Mouse (Mus musculus) layer of hippocampus, adult 2 months (tissue): ENCODE results near the gene C1qtnf4. TPM values are rescaled to one million over a fixed set of nuclear protein-coding genes. Genes with fewer than 3 reads are reported as not detected.
"Not testable (repeated sequence)": the region's sequence is repeated elsewhere in the genome, so short reads cannot be mapped to it uniquely, and the experiment has no call there.

Source experiments
- DNase-seq, 2 experiments: peaks; one replicate each; pipeline ENCODE4 v3.0.0; 2022; ENCODE audit warnings: low spot score in 2 of 2
- H3K27ac ChIP-seq: fragments of 200-600 bp; 2 replicates; pipeline ENCODE4 v1.8.1; 2022
- H3K4me3 ChIP-seq: fragments of 200-600 bp; 2 replicates; pipeline ENCODE4 v1.8.1; 2022; ENCODE audit warnings: mild to moderate bottlenecking
- CTCF ChIP-seq: fragments of 200-600 bp; conservative IDR thresholded peaks from 2 replicates; pipeline ENCODE4 v1.8.1; 2022; ENCODE audit warnings: antibody characterized with exemption, mild to moderate bottlenecking, moderate library complexity
- total RNA-seq, 2 experiments: library from RNA; stranded (reverse); gene quantifications; 2 replicates each; pipeline ENCODE4 v1.2.3; 2021

C1qtnf4 gene
- total RNA-seq, 2 experiments from 2014 or later: 184 to 200 TPM

DNA sequence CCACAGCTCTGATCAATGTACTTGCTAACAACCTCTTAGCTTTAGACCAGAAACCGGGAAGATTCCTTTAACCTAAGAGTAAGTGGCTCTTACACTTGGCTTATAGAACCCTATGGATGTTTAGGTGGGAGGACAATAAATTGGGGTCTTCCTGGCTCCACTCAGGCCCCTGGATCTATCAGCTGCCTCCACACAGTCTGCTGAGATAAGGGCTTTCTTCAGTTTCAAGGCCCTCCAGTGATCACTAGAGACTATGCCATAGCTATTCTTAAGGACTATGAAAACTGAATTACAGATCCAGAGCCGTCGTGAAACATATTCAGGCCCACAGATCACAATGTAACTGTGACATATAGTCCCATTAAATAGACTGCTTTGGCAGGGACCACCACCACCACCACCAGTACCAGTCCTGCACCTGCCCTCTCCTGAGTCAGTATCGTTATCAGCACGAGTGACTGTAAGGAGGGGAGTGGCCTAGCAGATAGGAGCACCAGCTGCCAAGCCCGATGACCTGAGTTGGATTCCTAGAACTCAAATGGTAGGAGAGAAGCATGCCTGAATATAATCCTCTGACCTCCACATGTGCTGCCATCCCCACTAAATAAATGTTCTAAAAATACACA, 8.1 kb downstream of the C1qtnf4 start:
- peak overlapping the region; percentile 36; the same call in 1 of the 2 replicates for H3K27ac ChIP-seq
- TF ChIP-seq CTCF: no peak
- DNase-seq: no peak
- no peak overlapping the region for H3K4me3 ChIP-seq

GRCm38 (mm10) chr2:90894299-90894677, 8.6 kb downstream of the C1qtnf4 start:
- not testable (repeated sequence) for H3K27ac ChIP-seq, H3K4me3 ChIP-seq, DNase-seq

GRCm38 (mm10) chr2:90903398-90903797, 17.7 kb downstream of the C1qtnf4 start:
- Histone ChIP-seq H3K4me3 (peak overlapping the region; percentile 78), H3K27ac (peak overlapping the region; percentile 97)
- TF ChIP-seq CTCF: no peak

DNA sequence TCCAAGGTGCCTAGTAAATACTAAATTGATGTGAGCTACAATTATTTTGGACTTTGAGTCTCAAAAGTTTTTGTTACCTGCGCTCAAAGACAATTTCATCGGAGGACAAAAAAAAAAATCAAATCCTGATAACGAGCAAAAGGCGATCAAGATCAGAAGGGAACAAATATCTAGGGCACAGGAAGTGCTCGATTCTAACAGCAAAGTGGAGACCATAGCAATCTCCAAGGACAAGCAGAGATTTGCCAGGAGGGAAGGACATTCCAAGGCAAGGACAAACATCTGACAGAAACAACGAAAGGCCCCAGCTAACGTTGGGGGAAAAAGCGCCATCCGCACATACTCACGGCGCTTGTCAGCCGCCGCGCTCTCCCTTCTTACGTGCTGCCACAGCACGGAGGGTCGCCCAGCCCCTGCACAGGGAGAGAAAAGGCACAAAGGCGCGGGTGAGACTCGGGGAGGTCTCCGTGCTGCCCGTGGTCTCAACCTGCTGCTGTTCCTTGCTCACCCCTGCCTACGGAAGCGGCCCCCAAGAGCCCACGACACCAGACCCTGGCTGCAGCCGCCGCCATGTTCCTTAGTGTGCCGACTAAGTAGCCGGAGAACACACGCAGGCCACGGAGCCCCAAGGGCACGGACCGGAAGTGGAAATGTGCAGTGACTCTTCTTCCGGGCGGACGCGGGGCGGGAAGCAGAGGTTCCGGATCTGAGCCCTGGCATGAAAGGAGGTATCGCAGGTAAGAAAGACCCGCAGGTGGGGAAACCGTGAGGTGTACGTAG, 18.6 kb downstream of the C1qtnf4 start, which contains the start of the genes Kbtbd4 and Ndufs3:
Gene Kbtbd4, plus strand, starts transcription at position 665 of the 780 bp plus-strand sequence.
Gene Ndufs3, minus strand, starts transcription at position 752 of the 780 bp plus-strand sequence.
- DNase-seq: peak; percentile 84 to 87
- no peak for TF ChIP-seq CTCF
- H3K4me3 ChIP-seq: peak within 1 kb of the TSS; percentile 78
- peak within 1 kb of the TSS; percentile 97 for H3K27ac ChIP-seq

More at GRCm38 (mm10) chr2:90903398-90903797, 17.7 kb downstream of the C1qtnf4 start:
- DNase-seq: no peak

- Histone ChIP-seq H3K27ac (peak overlapping the region; percentile 97), H3K4me3 (peak overlapping the region; percentile 78)
- no peak for TF ChIP-seq CTCF
- DNase-seq: no peak
These were observed 19.2 kb downstream of the C1qtnf4 start for GRCm38 (mm10) chr2:90904856-90905224.

DNA sequence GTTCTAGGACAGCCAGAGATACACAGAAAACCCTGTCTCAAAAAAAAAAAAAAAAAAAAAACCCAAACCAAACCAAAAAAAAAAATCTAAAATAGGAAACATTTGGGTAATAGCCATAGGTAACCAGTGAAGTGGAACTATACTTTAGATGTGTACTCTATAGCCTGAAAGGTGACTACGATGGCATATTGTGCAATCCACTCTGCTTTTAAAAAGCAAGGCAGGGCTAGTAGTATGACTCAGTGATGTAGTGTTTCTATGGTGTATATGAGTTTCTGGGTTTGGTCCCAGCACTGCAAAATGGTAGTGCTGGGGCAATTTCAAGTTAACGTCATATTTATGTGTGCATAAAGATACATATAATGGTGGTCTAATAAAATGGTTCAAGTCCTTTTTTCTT, 21.1 kb downstream of the C1qtnf4 start:
- no peak for TF ChIP-seq CTCF
- DNase-seq: no peak
- no peak overlapping the region for H3K4me3 ChIP-seq
- H3K27ac ChIP-seq: no peak overlapping the region

- no peak overlapping the region for H3K4me3 ChIP-seq
- no peak for TF ChIP-seq CTCF
- no peak for DNase-seq
- H3K27ac ChIP-seq: 0 out of 2 replicates have a peak overlapping the region, but pooled peaks have one; percentile 7
These were observed 25.2 kb downstream of the C1qtnf4 start for GRCm38 (mm10) chr2:90910861-90911260.

DNA sequence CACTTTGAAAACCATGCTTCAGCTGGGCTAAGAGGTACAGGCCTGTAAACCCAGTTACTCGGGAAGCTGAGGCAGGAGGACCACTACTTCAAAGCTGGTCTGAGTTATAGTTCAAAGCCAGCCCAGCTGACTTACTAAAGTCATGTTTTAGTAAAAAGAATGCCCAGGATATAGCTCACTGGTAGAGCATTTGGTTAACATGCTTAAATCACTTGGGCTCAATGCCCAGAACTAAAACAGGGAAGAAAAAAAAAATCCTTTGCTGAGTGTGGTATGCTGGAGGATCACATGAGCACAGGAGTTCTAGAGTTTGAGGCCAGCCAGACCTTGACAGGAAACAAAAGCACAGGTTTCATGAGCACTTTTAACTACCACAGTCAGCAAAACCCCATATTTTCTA, 26.0 kb downstream of the C1qtnf4 start:
- TF ChIP-seq CTCF: no peak
- H3K27ac ChIP-seq: no peak overlapping the region
- H3K4me3 ChIP-seq: no peak overlapping the region
- DNase-seq: no peak

DNA sequence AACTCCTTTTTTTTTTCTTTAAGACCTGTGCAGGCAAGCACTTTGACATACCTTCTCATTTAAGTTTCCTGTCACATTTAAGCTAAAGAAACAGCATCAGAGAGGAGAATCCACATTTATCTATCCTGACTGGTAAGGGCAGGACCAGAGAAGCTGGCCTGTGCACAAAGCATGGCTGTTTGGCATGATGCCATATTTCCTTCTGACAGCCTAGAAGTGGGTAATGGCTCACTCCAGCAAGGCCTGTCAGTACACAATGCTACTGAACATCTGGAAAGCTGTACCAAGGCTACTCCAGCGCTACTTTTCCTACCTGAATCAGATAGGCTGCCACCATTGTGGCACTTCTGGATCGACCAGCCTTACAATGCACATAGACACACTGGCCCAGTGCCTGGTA, 28.0 kb downstream of the C1qtnf4 start:
- Histone ChIP-seq H3K4me3 (no peak overlapping the region), H3K27ac (peak overlapping the region; percentile 1; the same call in 1 of the 2 replicates)
- no peak for DNase-seq
- TF ChIP-seq CTCF: no peak

DNA sequence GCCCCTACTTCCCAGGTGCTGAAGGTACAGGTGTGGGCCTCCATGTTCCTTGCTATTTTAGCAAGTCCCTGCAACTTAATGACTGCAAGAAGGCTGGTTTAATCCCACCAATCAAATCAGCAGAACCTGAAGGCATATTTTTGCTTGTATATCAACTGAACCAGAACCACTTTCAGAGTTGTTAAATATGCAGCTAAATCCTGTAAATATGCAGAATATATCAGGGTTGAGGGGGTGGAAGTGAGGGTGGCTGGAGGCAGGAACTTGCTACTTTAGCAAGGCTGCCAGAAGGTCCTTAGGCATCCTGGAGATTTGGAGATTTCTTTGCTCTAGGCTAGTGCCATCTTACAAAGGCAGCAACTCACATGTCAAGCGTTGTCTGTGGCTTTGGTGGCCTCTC, 29.9 kb downstream of the C1qtnf4 start:
- H3K27ac ChIP-seq: peak overlapping the region; percentile 99
- DNase-seq: no peak
- H3K4me3 ChIP-seq: no peak overlapping the region; the same call in 1 of the 2 replicates
- no peak for TF ChIP-seq CTCF

GRCm38 (mm10) chr2:90916560-90917232, 31.0 kb downstream of the C1qtnf4 start:
- no peak for DNase-seq
- peak overlapping the region; percentile 99 for H3K27ac ChIP-seq
- H3K4me3 ChIP-seq: peak overlapping the region; percentile 82
- no peak for TF ChIP-seq CTCF

DNA sequence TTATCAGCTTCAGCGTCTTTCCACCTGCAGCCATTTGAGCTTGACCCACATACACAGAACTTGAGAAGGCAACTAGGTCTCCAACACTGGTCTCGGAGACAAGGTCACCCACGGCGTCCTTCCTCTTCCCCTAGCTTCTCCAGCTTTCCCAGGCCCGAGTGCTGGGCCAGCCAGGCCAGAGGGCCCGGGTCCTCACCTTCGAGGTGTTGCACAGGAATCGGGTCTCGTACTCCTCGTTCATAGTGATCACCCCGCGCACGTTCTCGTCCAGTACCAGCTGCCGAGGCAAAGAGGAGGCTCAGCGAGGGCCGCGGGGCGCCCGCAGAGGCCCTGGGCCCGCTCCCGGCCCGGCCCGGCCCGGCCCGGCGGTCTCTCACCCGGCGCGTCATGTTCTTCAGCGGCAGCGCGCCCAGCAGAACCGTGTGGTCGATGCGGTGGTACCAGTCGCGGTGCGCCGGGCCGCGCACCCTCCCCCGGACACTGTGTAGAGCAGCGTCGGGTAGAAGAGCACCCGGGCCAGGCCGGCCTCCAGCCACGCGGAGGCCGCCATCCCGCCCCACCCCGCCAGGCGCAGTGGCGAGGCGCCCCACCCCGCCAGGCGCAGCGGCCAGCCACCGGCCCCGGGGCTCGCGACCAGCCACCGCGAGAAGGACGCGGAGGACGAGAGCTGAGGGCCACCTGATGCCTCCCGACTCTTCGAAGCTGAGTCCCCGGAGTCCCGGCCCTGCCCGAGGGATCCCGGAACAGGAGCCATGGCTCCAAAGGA, 31.8 kb downstream of the C1qtnf4 start:
- peak overlapping the region; percentile 82 for H3K4me3 ChIP-seq
- peak; percentile 36; the same call in 1 of the 2 replicates for TF ChIP-seq CTCF
- peak in 1 of 2 experiments; percentile 59 for DNase-seq
- H3K27ac ChIP-seq: peak overlapping the region; percentile 99
